ENCODE assay signal across 8 mouse cellular contexts in genomic region chr7:144914948-144915750, GRCm38 (mm10). TPM values are rescaled to one million over a fixed set of nuclear protein-coding genes. Genes with fewer than 3 reads are reported as not detected.
A peak's percentile ranks its signal among the peaks of the same experiment; 100 is the strongest.
DNase-seq lines count a peak whose midpoint lies in the region; ATAC-seq and TF ChIP-seq lines count a peak whose summit lies in the region.

Gene LTO1 (plus strand): TSS chr7:144915100.

- peak; percentile 95 for ATAC-seq in forebrain, embryonic 15.5 days (replicated peaks)
- peak; percentile 97 for ATAC-seq in lung, embryonic 16.5 days (ENCODE audit: low read depth)

- H3K9me3 ChIP-seq in MEL (replicated peaks; ENCODE audit: insufficient read depth, low read length), result no peaks in the 10 kb centered on the region
- no peaks in the 10 kb centered on the region for H3K9me3 ChIP-seq in forebrain, embryonic 15.5 days
- H3K9me3 ChIP-seq in lung, embryonic 16.5 days (ENCODE audit: control insufficient read depth, low read length), result no peaks in the 10 kb centered on the region

- peaks cover 0 to 7% of the 10 kb centered on the region in 2 experiments; a peak in 3 of 4 replicates for H3K4me1 ChIP-seq in MEL (ENCODE audit: control insufficient read depth in 1 of 2, insufficient read depth in 2 of 2, low read length in 2 of 2)
- peaks cover 13% of the 10 kb centered on the region for H3K4me1 ChIP-seq in forebrain, embryonic 15.5 days
- peaks cover 8% of the 10 kb centered on the region for H3K4me1 ChIP-seq in lung, embryonic 16.5 days (replicated peaks; ENCODE audit: control insufficient read depth, insufficient read depth, low read length)

- H3K9ac ChIP-seq in MEL (ENCODE audit: control insufficient read depth, low read depth, low read length, poor library complexity, severe bottlenecking), result peak within 1 kb of the TSS; percentile 76
- peak within 1 kb of the TSS; percentile 70 for H3K9ac ChIP-seq in forebrain, embryonic 15.5 days (replicated peaks)
- peak within 1 kb of the TSS; percentile 77 for H3K9ac ChIP-seq in lung, embryonic 16.5 days (ENCODE audit: low read length)

- peaks cover 5% of the 10 kb centered on the region for H3K79me2 ChIP-seq in MEL (ENCODE audit: control insufficient read depth, insufficient read depth, low read length, poor library complexity)

- peak within 1 kb of the TSS; percentile 71 to 93 for H3K4me3 ChIP-seq in MEL (ENCODE audit: control insufficient read depth in 1 of 2, insufficient read depth in 1 of 2, low read depth in 2 of 2, low read length in 2 of 2)
- H3K4me3 ChIP-seq in forebrain, embryonic 15.5 days, result peak within 1 kb of the TSS; percentile 64
- H3K4me3 ChIP-seq in lung, embryonic 16.5 days (ENCODE audit: low read length), result peak within 1 kb of the TSS; percentile 79

- no peaks in the 10 kb centered on the region for H3K27me3 ChIP-seq in MEL (ENCODE audit: control insufficient read depth in 1 of 2, insufficient read depth in 2 of 2, low read length in 2 of 2)
- H3K27me3 ChIP-seq in forebrain, embryonic 15.5 days, result no peaks in the 10 kb centered on the region
- no peaks in the 10 kb centered on the region for H3K27me3 ChIP-seq in lung, embryonic 16.5 days (ENCODE audit: control insufficient read depth, insufficient read depth, low read depth, low read length)

- TF ChIP-seq POLR2A in MEL (IDR thresholded peaks at IDR 0.05; ENCODE audit: control insufficient read depth in 1 of 2, insufficient read depth in 1 of 2, low read depth in 1 of 2, low read length in 2 of 2, poor library complexity in 1 of 2), result peak; percentile 47 to 64; a peak in 2 of 4 replicates

- no peak for TF ChIP-seq RAD21 in MEL (IDR thresholded peaks at IDR 0.05; ENCODE audit: low read depth, low read length)

- intact Hi-C loops in heart, postnatal 25 days (cut with DNase I), result no loop called here

- H3K27ac ChIP-seq in MEL (ENCODE audit: control insufficient read depth, low read depth, low read length), result peak within 1 kb of the TSS; percentile 72
- H3K27ac ChIP-seq in forebrain, embryonic 15.5 days (replicated peaks), result peak within 1 kb of the TSS; percentile 92
- peak within 1 kb of the TSS; percentile 62 for H3K27ac ChIP-seq in lung, embryonic 16.5 days (ENCODE audit: low read length)

- no peak for TF ChIP-seq EP300 in MEL (IDR thresholded peaks at IDR 0.05; ENCODE audit: low read depth in 1 of 2, low read length in 2 of 2)

- H3K36me3 ChIP-seq in MEL (ENCODE audit: control insufficient read depth in 1 of 2, insufficient read depth in 2 of 2, low read length in 2 of 2), result peaks cover 0 to 2% of the 10 kb centered on the region in 2 experiments; a peak in 1 of 4 replicates
- peaks cover 25% of the 10 kb centered on the region for H3K36me3 ChIP-seq in forebrain, embryonic 15.5 days
- H3K36me3 ChIP-seq in lung, embryonic 16.5 days (ENCODE audit: control insufficient read depth, insufficient read depth, low read length), result 0 out of 2 replicates have a peak, but pooled peaks cover 4% of the 10 kb centered on the region

- peak within 1 kb of the TSS; percentile 88 for H3K4me2 ChIP-seq in forebrain, embryonic 15.5 days (replicated peaks)
- H3K4me2 ChIP-seq in lung, embryonic 16.5 days (ENCODE audit: low read depth, low read length), result peak within 1 kb of the TSS; percentile 86

- DNase-seq in MEL (ENCODE audit: low read depth, low spot score), result peak; percentile 94
- peak; percentile 89 for DNase-seq in cerebellum, adult 11-12 months
- DNase-seq in heart, postnatal 25 days (ENCODE audit: low spot score), result peak; percentile 84
- peak; percentile 88 to 89 for DNase-seq in layer of hippocampus, adult 8-10 months (ENCODE audit: low spot score in 2 of 2)
- peak; percentile 75 for DNase-seq in ovary, postnatal 10 days (ENCODE audit: low spot score)
- peak; percentile 86 to 88 for DNase-seq in thymus, postnatal 10 days (ENCODE audit: low spot score in 2 of 2)

- WGBS in forebrain, embryonic 15.5 days, result 1% methylated on average over 55 of the region's 55 CpGs
- WGBS in lung, embryonic 16.5 days, result under 1% methylated on average over 55 of the region's 55 CpGs

- no peak for TF ChIP-seq CTCF in MEL (IDR thresholded peaks at IDR 0.05 in 2 of 3, conservative IDR thresholded peaks at IDR 0.05 in 1 of 3; ENCODE audit: control insufficient read depth in 1 of 3, insufficient read depth in 1 of 3, low read depth in 2 of 3, low read length in 3 of 3, poor library complexity in 1 of 3, severe bottlenecking in 1 of 3)

TF ChIP-seq in MEL, 35 proteins besides CTCF, POLR2A, EP300 and RAD21:
- TF ChIP-seq GATA1 (IDR thresholded peaks at IDR 0.05; ENCODE audit: low read depth, low read length) (no peak), SIN3A (IDR thresholded peaks at IDR 0.05; ENCODE audit: low read length) (peak; percentile 98), ZKSCAN1 (IDR thresholded peaks at IDR 0.05; ENCODE audit: low read depth, low read length) (no peak), MYB (IDR thresholded peaks at IDR 0.05; ENCODE audit: low read depth, low read length) (no peak; the same call in 1 of the 2 replicates), CHD2 (IDR thresholded peaks at IDR 0.05; ENCODE audit: low read length) (no peak), ELF1 (IDR thresholded peaks at IDR 0.05; ENCODE audit: low read depth, low read length) (peak; percentile 100), USF1 (IDR thresholded peaks at IDR 0.05; ENCODE audit: low read depth, low read length) (peak; percentile 23; the same call in 1 of the 2 replicates), UBTF (IDR thresholded peaks at IDR 0.05; ENCODE audit: borderline replicate concordance, insufficient read depth, low read depth, low read length) (no peak), POLR2AphosphoS5 (IDR thresholded peaks at IDR 0.05; ENCODE audit: borderline replicate concordance, low read depth, low read length) (no peak), RCOR1 (IDR thresholded peaks at IDR 0.05; ENCODE audit: low read depth, low read length) (no peak), KAT2A (conservative IDR thresholded peaks at IDR 0.05; ENCODE audit: low read depth, low read length) (peak; percentile 79; the same call in 1 of the 2 replicates), TAL1 (IDR thresholded peaks at IDR 0.05; ENCODE audit: low read length) (no peak), E2F4 (IDR thresholded peaks at IDR 0.05; ENCODE audit: borderline replicate concordance, low read depth, low read length) (no peak), CHD1 (IDR thresholded peaks at IDR 0.05; ENCODE audit: low read depth, low read length) (no peak), MYC (IDR thresholded peaks at IDR 0.05; ENCODE audit: low read depth, low read length) (no peak; the same call in 1 of the 2 replicates), NRF1 (IDR thresholded peaks at IDR 0.05; ENCODE audit: insufficient read depth, low read depth, low read length, poor library complexity, severe bottlenecking) (peak; percentile 79), MAX (IDR thresholded peaks at IDR 0.05; ENCODE audit: low read length) (no peak), ZC3H11A (IDR thresholded peaks at IDR 0.05; ENCODE audit: low read depth, low read length) (no peak), MAFK (IDR thresholded peaks at IDR 0.05; ENCODE audit: borderline replicate concordance, low read depth, low read length) (no peak), BHLHE40 (IDR thresholded peaks at IDR 0.05; ENCODE audit: borderline replicate concordance, low read depth, low read length) (no peak), ZMIZ1 (IDR thresholded peaks at IDR 0.05; ENCODE audit: low read depth, low read length) (no peak), JUND (IDR thresholded peaks at IDR 0.05; ENCODE audit: low read depth, low read length) (no peak), NELFE (IDR thresholded peaks at IDR 0.05; ENCODE audit: low read depth, low read length) (peak; percentile 76), ETS1 (IDR thresholded peaks at IDR 0.05; ENCODE audit: low read depth, low read length) (0 out of 2 replicates have a peak, but pooled peaks have one; percentile 32), USF2 (IDR thresholded peaks at IDR 0.05; ENCODE audit: borderline replicate concordance in 1 of 2, insufficient read depth in 1 of 2, low read depth in 1 of 2, low read length in 2 of 2) (no peak), TBP (IDR thresholded peaks at IDR 0.05; ENCODE audit: low read depth, low read length) (peak; percentile 62; the same call in 1 of the 2 replicates), HCFC1 (IDR thresholded peaks at IDR 0.05; ENCODE audit: low read depth, low read length) (peak; percentile 97), MAZ (IDR thresholded peaks at IDR 0.05; ENCODE audit: low read depth, low read length) (no peak), GABPA (IDR thresholded peaks at IDR 0.05; ENCODE audit: low read depth, low read length) (no peak), ZNF384 (IDR thresholded peaks at IDR 0.05; ENCODE audit: low read depth, low read length) (peak; percentile 98), SMC3 (IDR thresholded peaks at IDR 0.05; ENCODE audit: low read depth, low read length) (no peak), POLR2AphosphoS2 (IDR thresholded peaks at IDR 0.05; ENCODE audit: low read length) (peak; percentile 43; the same call in 1 of the 2 replicates), MXI1 (IDR thresholded peaks at IDR 0.05; ENCODE audit: low read depth, low read length) (peak; percentile 86), TCF12 (IDR thresholded peaks at IDR 0.05; ENCODE audit: low read depth, low read length) (peak; percentile 59), MEF2A (IDR thresholded peaks at IDR 0.05; ENCODE audit: extremely low read depth, insufficient replicate concordance, low read depth, low read length, poor library complexity, severe bottlenecking) (no peak)

RNA-seq across cellular contexts. Expression of gene LTO1, which starts in this region (rescaled TPM):
- 10.5 and 18.1 TPM in 2 replicates for total RNA-seq in MEL (2012; rRNA removed)
- polyA plus RNA-seq in MEL (2012; ENCODE audit: insufficient read depth in 1 of 2, insufficient read length in 2 of 2, low read depth in 1 of 2, low replicate concordance in 2 of 2, missing spikeins in 1 of 2), result 10 to 100 TPM in 1 of 2 experiments, not detected in 1; 18.4 TPM
- 36.3 and 39.3 TPM in 2 replicates for polyA plus RNA-seq in forebrain, embryonic 15.5 days (2015; fragmentation: Nextera tagmentation; extraction: Ambion mirVana)
- 10 to 100 TPM; 11.9 to 14.7 TPM for total RNA-seq in heart, postnatal 25 days (2021)
- 10 to 100 TPM; 25.4 to 28.8 (median 26.5) TPM for total RNA-seq in layer of hippocampus, adult 8-10 months (2022)
- polyA plus RNA-seq in lung, embryonic 16.5 days (2015; fragmentation: Nextera tagmentation; extraction: Ambion mirVana), result 28.2 and 29.1 TPM in 2 replicates

Comparison
In these comparisons a context has a peak if more than half of its experiments do, and no peak if none do; other contexts are left out.
1. Peak in every context shown above with its lines: DNase-seq, ATAC-seq, H3K4me3 ChIP-seq and H3K27ac ChIP-seq.